Comparison of ENCODE assay signal across 17 mouse cellular contexts in genomic region chr15:60309909-60310308, GRCm38 (mm10).
DNase-seq lines count a peak whose midpoint lies in the region; ATAC-seq lines count a peak whose summit lies in the region.
"Had no signal": no experiment of that assay in that cellular context is flagged by ENCODE, and none has a peak within 500 bp of the region (broad histone marks: within the 10 kb centered on the region; RNA-seq: fewer than 3 reads in every experiment).

No protein-coding gene starts in this region.

- no peak overlapping the region for H3K4me3 ChIP-seq in forebrain, embryonic 13.5 days
- H3K4me3 ChIP-seq in forebrain, embryonic 11.5 days (ENCODE audit: low read depth, low read length): no peak overlapping the region
- no peak overlapping the region for H3K4me3 ChIP-seq in intestine, embryonic 15.5 days (replicated peaks)
- H3K4me3 ChIP-seq: heart, adult 2 months; megakaryocyte, embryonic 14.5 days; neural tube, embryonic 12.5 days had no signal

- H3K36me3 ChIP-seq in forebrain, embryonic 13.5 days (ENCODE audit: poor library complexity, severe bottlenecking): no peaks in the 10 kb centered on the region
- H3K36me3 ChIP-seq in forebrain, embryonic 11.5 days (ENCODE audit: control insufficient read depth, insufficient read depth, low read length): no peaks in the 10 kb centered on the region
- no peaks in the 10 kb centered on the region for H3K36me3 ChIP-seq in intestine, embryonic 15.5 days
- H3K36me3 ChIP-seq: neural tube, embryonic 12.5 days had no signal

- DNase-seq in forebrain, embryonic 11.5 days (ENCODE audit: low spot score): no peak
- DNase-seq in frontal cortex, adult 2 months (ENCODE audit: extremely low spot score in 1 of 2, low spot score in 1 of 2): peak; percentile 61 to 74
- peak; percentile 30 to 59 for DNase-seq in layer of hippocampus, postnatal 25 days (ENCODE audit: extremely low spot score in 1 of 2, low spot score in 1 of 2)
- peak; percentile 9 for DNase-seq in right cerebral cortex, postnatal 14 days
- DNase-seq in urinary bladder, adult 2 months (ENCODE audit: low spot score): no peak
- DNase-seq in cerebellum, adult 8-10 months: no peak
- DNase-seq: adrenal gland, postnatal 25 days; B cell, adult 2 months; cerebellum, postnatal 36 days; heart, adult 2 months; kidney, postnatal 4 days; liver, postnatal 0 days; thymus, adult 2 months had no signal

- no peak overlapping the region for H3K27ac ChIP-seq in forebrain, embryonic 13.5 days
- no peak overlapping the region for H3K27ac ChIP-seq in forebrain, embryonic 11.5 days (ENCODE audit: low read depth, low read length)
- H3K27ac ChIP-seq in intestine, embryonic 15.5 days: no peak overlapping the region
- H3K27ac ChIP-seq: heart, adult 2 months; neural tube, embryonic 12.5 days had no signal

- H3K27me3 ChIP-seq in forebrain, embryonic 13.5 days: no peaks in the 10 kb centered on the region
- H3K27me3 ChIP-seq in forebrain, embryonic 11.5 days (ENCODE audit: control insufficient read depth, insufficient read depth, low read length): no peaks in the 10 kb centered on the region
- H3K27me3 ChIP-seq in intestine, embryonic 15.5 days (replicated peaks): no peaks in the 10 kb centered on the region
- H3K27me3 ChIP-seq: megakaryocyte, embryonic 14.5 days; neural tube, embryonic 12.5 days had no signal

- no peaks in the 10 kb centered on the region for H3K9me3 ChIP-seq in forebrain, embryonic 13.5 days (replicated peaks)
- H3K9me3 ChIP-seq in forebrain, embryonic 11.5 days (ENCODE audit: control insufficient read depth, low read length): no peaks in the 10 kb centered on the region
- H3K9me3 ChIP-seq in intestine, embryonic 15.5 days: no peaks in the 10 kb centered on the region
- H3K9me3 ChIP-seq: neural tube, embryonic 12.5 days had no signal

- ATAC-seq in forebrain, embryonic 13.5 days: peak; percentile 72
- ATAC-seq in forebrain, embryonic 11.5 days (replicated peaks; ENCODE audit: low FRiP score): no peak
- no peak for ATAC-seq in intestine, embryonic 15.5 days
- ATAC-seq: liver, postnatal 0 days had no signal

- 71% methylated on average over 3 of the region's 3 CpGs for WGBS in forebrain, embryonic 13.5 days
- WGBS in forebrain, embryonic 11.5 days: 77% methylated on average over 3 of the region's 3 CpGs
- WGBS in intestine, embryonic 15.5 days: 76% methylated on average over 3 of the region's 3 CpGs

- H3K4me1 ChIP-seq in forebrain, embryonic 13.5 days: peaks cover 14% of the 10 kb centered on the region
- H3K4me1 ChIP-seq in forebrain, embryonic 11.5 days (replicated peaks; ENCODE audit: control insufficient read depth, insufficient read depth, low read length): no peaks in the 10 kb centered on the region; the same call in 1 of the 2 replicates
- H3K4me1 ChIP-seq in intestine, embryonic 15.5 days (replicated peaks): no peaks in the 10 kb centered on the region
- H3K4me1 ChIP-seq: megakaryocyte, embryonic 14.5 days had no signal

- H3K4me2 ChIP-seq in forebrain, embryonic 13.5 days: no peak overlapping the region
- H3K4me2 ChIP-seq in forebrain, embryonic 11.5 days (ENCODE audit: low read depth, low read length, severe bottlenecking): no peak overlapping the region
- no peak overlapping the region for H3K4me2 ChIP-seq in intestine, embryonic 15.5 days (replicated peaks)
- H3K4me2 ChIP-seq: neural tube, embryonic 12.5 days had no signal

- no peak overlapping the region for H3K9ac ChIP-seq in forebrain, embryonic 13.5 days
- H3K9ac ChIP-seq in forebrain, embryonic 11.5 days (ENCODE audit: low read length): no peak overlapping the region
- no peak overlapping the region for H3K9ac ChIP-seq in intestine, embryonic 15.5 days
- H3K9ac ChIP-seq: liver, postnatal 0 days; neural tube, embryonic 12.5 days had no signal

Comparison
In these comparisons a context has a peak if more than half of its experiments do, and no peak if none do; other contexts are left out.
1. DNase-seq: peak in frontal cortex, adult 2 months (2 of 2), layer of hippocampus, postnatal 25 days (2 of 2) and right cerebral cortex, postnatal 14 days (single experiment); none in forebrain, embryonic 11.5 days (single experiment), urinary bladder, adult 2 months (single experiment) and cerebellum, adult 8-10 months (single experiment).